Mouse (Mus musculus) midbrain, embryonic 11.5 days (tissue): Measurements from ENCODE around the gene Adam17. TPM values are rescaled to one million over a fixed set of nuclear protein-coding genes. Genes with fewer than 3 reads are reported as not detected.
"Not testable (repeated sequence)": the region's sequence is repeated elsewhere in the genome, so short reads cannot be mapped to it uniquely, and the experiment has no call there.

Source experiments
- ATAC-seq: fragments of 200-750 bp; cut with Nextera tagmentation; 2 replicates; pipeline ENCODE4 v1.8.0; 2017; ENCODE audit warnings: moderate TSS enrichment, moderate library complexity; ENCODE audit not compliant: low FRiP score
- DNase-seq: peaks from one replicate; pipeline ENCODE4 v3.0.0; 2015; ENCODE audit warnings: low spot score; ENCODE audit errors: missing footprints
- H3K27ac ChIP-seq: fragments of 300-500 bp; sonication (generic); 2 replicates; pipeline ENCODE4 v1.5.1; 2014; ENCODE audit warnings: low read depth, low read length
- H3K27me3 ChIP-seq: fragments of 300-500 bp; sonication (generic); 2 replicates; pipeline ENCODE4 v1.6.1; 2014; ENCODE audit warnings: mild to moderate bottlenecking, low read length, moderate library complexity, mixed read lengths; ENCODE audit not compliant: control insufficient read depth, insufficient read depth
- H3K36me3 ChIP-seq: fragments of 300-500 bp; sonication (generic); 2 replicates; pipeline ENCODE4 v1.6.1; 2014; ENCODE audit warnings: mild to moderate bottlenecking, low read length, moderate library complexity, mixed read lengths; ENCODE audit not compliant: control insufficient read depth, insufficient read depth
- H3K4me1 ChIP-seq: fragments of 300-500 bp; sonication (generic); 2 replicates; pipeline ENCODE4 v1.6.1; 2014; ENCODE audit warnings: low read length; ENCODE audit not compliant: control insufficient read depth, insufficient read depth
- H3K4me2 ChIP-seq: fragments of 300-500 bp; sonication (generic); 2 replicates; pipeline ENCODE4 v1.6.1; 2014; ENCODE audit warnings: mild to moderate bottlenecking, moderate library complexity
- H3K4me3 ChIP-seq: fragments of 300-500 bp; sonication (generic); 2 replicates; pipeline ENCODE4 v1.5.1; 2014; ENCODE audit warnings: low read depth, low read length
- H3K9ac ChIP-seq: fragments of 300-500 bp; sonication (generic); 2 replicates; pipeline ENCODE4 v1.6.1; 2014; ENCODE audit warnings: low read length
- H3K9me3 ChIP-seq: fragments of 300-500 bp; sonication (generic); 2 replicates; pipeline ENCODE4 v1.6.1; 2016; ENCODE audit warnings: low read length; ENCODE audit not compliant: control insufficient read depth
- WGBS: fragments of 180-500 bp; shearing (Covaris S2); extraction: QIAGEN DNeasy Blood & Tissue Kit; methylation state at CpG from one replicate; pipeline ENCODE4 v1.1.7; 2014; 5-methylcytosine and 5-hydroxymethylcytosine counted together
- polyA plus RNA-seq: library from polyadenylated mRNA; unstranded; fragments of >200 nt; fragmentation: Nextera tagmentation; extraction: Ambion mirVana; gene quantifications from 2 replicates; pipeline ENCODE4 v1.2.1, GENCODE M21; 2014

Adam17 gene
- polyA plus RNA-seq, 1 experiment from 2014 or later = 38.8 TPM

GRCm38 (mm10) chr12:21402771-21403170 is 29.3 kb upstream of the Adam17 start:
- Histone ChIP-seq H3K4me2 (no peak overlapping the region), H3K4me1 (no peaks in the 10 kb centered on the region), H3K27ac (no peak overlapping the region), H3K27me3 (no peaks in the 10 kb centered on the region), H3K36me3 (peaks cover 7% of the 10 kb centered on the region), H3K4me3 (no peak overlapping the region), H3K9ac (no peak overlapping the region), H3K9me3 (no peaks in the 10 kb centered on the region)
- ATAC-seq (no peak), DNase-seq (no peak)
- 96% methylated on average over 5 of the region's 5 CpGs for WGBS

- Histone ChIP-seq H3K4me3 (no peak overlapping the region), H3K9me3 (no peaks in the 10 kb centered on the region), H3K36me3 (peaks cover 11% of the 10 kb centered on the region; the same call in 1 of the 2 replicates), H3K27me3 (no peaks in the 10 kb centered on the region), H3K4me2 (no peak overlapping the region), H3K4me1 (no peaks in the 10 kb centered on the region), H3K27ac (no peak overlapping the region), H3K9ac (no peak overlapping the region)
- no peak for ATAC-seq
- WGBS = 93% methylated on average over 2 of the region's 2 CpGs
- peak; percentile 77 for DNase-seq
Measured at GRCm38 (mm10) chr12:21386201-21386600, 12.8 kb upstream of the Adam17 start.

GRCm38 (mm10) chr12:21378765-21379346 is 5.4 kb upstream of the Adam17 start:
- H3K4me1 ChIP-seq, ATAC-seq, H3K27me3 ChIP-seq, H3K36me3 ChIP-seq, H3K4me2 ChIP-seq, H3K9ac ChIP-seq, H3K9me3 ChIP-seq, H3K27ac ChIP-seq, DNase-seq, H3K4me3 ChIP-seq: not testable (repeated sequence)
- 88% methylated on average over 6 of the region's 6 CpGs for WGBS

GRCm38 (mm10) chr12:21375376-21376157 is 2.1 kb upstream of the Adam17 start:
- no peak overlapping the region for H3K9ac ChIP-seq
- H3K4me1 ChIP-seq = peaks cover 5% of the 10 kb centered on the region; the same call in 1 of the 2 replicates
- DNase-seq (peak; percentile 78), ATAC-seq (no peak)
- H3K27ac ChIP-seq = no peak overlapping the region
- no peaks in the 10 kb centered on the region for H3K27me3 ChIP-seq
- no peak overlapping the region for H3K4me3 ChIP-seq
- no peaks in the 10 kb centered on the region for H3K9me3 ChIP-seq
- 60% methylated on average over 3 of the region's 3 CpGs for WGBS
- H3K4me2 ChIP-seq = no peak overlapping the region
- H3K36me3 ChIP-seq = no peaks in the 10 kb centered on the region

- WGBS = 6% methylated on average over 24 of the region's 24 CpGs
- peak overlapping the region; percentile 74 for H3K4me2 ChIP-seq
- peak overlapping the region; percentile 90 for H3K9ac ChIP-seq
- no peaks in the 10 kb centered on the region for H3K36me3 ChIP-seq
- peak; percentile 81; the same call in 1 of the 2 replicates for ATAC-seq
- no peak for DNase-seq
- peaks cover 5% of the 10 kb centered on the region; the same call in 1 of the 2 replicates for H3K4me1 ChIP-seq
- H3K4me3 ChIP-seq = peak overlapping the region; percentile 67
- H3K9me3 ChIP-seq = no peaks in the 10 kb centered on the region
- no peaks in the 10 kb centered on the region for H3K27me3 ChIP-seq
- H3K27ac ChIP-seq = peak overlapping the region; percentile 89
Measured at GRCm38 (mm10) chr12:21373820-21374475, 516 bp upstream of the Adam17 start.

GRCm38 (mm10) chr12:21370035-21370611 is 3.3 kb downstream of the Adam17 start:
- no peak for ATAC-seq
- H3K9me3 ChIP-seq = no peaks in the 10 kb centered on the region
- H3K4me1 ChIP-seq = peaks cover 5% of the 10 kb centered on the region; the same call in 1 of the 2 replicates
- H3K36me3 ChIP-seq = no peaks in the 10 kb centered on the region
- 85% methylated on average over 1 of the region's 1 CpGs for WGBS
- no peaks in the 10 kb centered on the region for H3K27me3 ChIP-seq
- H3K4me2 ChIP-seq = no peak overlapping the region
- no peak overlapping the region for H3K4me3 ChIP-seq
- DNase-seq = peak; percentile 57
- no peak overlapping the region for H3K9ac ChIP-seq
- H3K27ac ChIP-seq = no peak overlapping the region

GRCm38 (mm10) chr12:21369087-21369410 is 4.4 kb downstream of the Adam17 start:
- no peaks in the 10 kb centered on the region for H3K9me3 ChIP-seq
- WGBS = 95% methylated on average over 5 of the region's 5 CpGs
- ATAC-seq = no peak

GRCm38 (mm10) chr12:21368376-21369086 is 4.9 kb downstream of the Adam17 start:
- H3K36me3 ChIP-seq = no peaks in the 10 kb centered on the region
- 94% methylated on average over 9 of the region's 9 CpGs for WGBS
- no peak overlapping the region for H3K9ac ChIP-seq
- no peak overlapping the region for H3K4me2 ChIP-seq
- no peaks in the 10 kb centered on the region for H3K9me3 ChIP-seq
- H3K4me3 ChIP-seq = no peak overlapping the region
- no peak overlapping the region for H3K27ac ChIP-seq
- no peaks in the 10 kb centered on the region for H3K27me3 ChIP-seq
- DNase-seq (peak; percentile 51), ATAC-seq (no peak)
- H3K4me1 ChIP-seq = peaks cover 5% of the 10 kb centered on the region; the same call in 1 of the 2 replicates

More at GRCm38 (mm10) chr12:21369087-21369410, 4.4 kb downstream of the Adam17 start:
- peak; percentile 2 for DNase-seq
- Histone ChIP-seq H3K4me3 (no peak overlapping the region), H3K4me2 (no peak overlapping the region), H3K4me1 (peaks cover 5% of the 10 kb centered on the region; the same call in 1 of the 2 replicates), H3K27me3 (no peaks in the 10 kb centered on the region), H3K36me3 (no peaks in the 10 kb centered on the region), H3K9ac (no peak overlapping the region), H3K27ac (no peak overlapping the region)
